Mouse (Mus musculus) liver, embryonic 14.5 days (tissue): ENCODE data around the gene Prrg2. TPM values are rescaled to one million over a fixed set of nuclear protein-coding genes. Genes with fewer than 3 reads are reported as not detected.

ENCODE experiments used
- ATAC-seq: fragments of 200-750 bp; cut with Nextera tagmentation; 2 replicates; pipeline ENCODE4 v1.8.0; 2017; ENCODE audit warnings: moderate number of reproducible peaks, mild to moderate bottlenecking, moderate library complexity; ENCODE audit not compliant: insufficient read depth
- DNase-seq, 3 experiments: peaks; one replicate each; pipeline ENCODE4 v3.0.0-alpha.2; 2012 to 2013; ENCODE audit warnings: low read depth in 3 of 3, low spot score in 3 of 3
- H3K27ac ChIP-seq: fragments of 300-500 bp; sonication (generic); 2 replicates; pipeline ENCODE4 v1.5.1; 2014; ENCODE audit warnings: moderate library complexity, mild to moderate bottlenecking, control low read depth, inconsistent platforms
- H3K27me3 ChIP-seq: fragments of 300-500 bp; sonication (generic); 2 replicates; pipeline ENCODE4 v1.6.1; 2014; ENCODE audit warnings: mild to moderate bottlenecking, low read length, moderate library complexity; ENCODE audit not compliant: control insufficient read depth, insufficient read depth
- H3K36me3 ChIP-seq: fragments of 300-500 bp; sonication (generic); replicated peaks from 2 replicates; pipeline ENCODE4 v1.6.1; 2014; ENCODE audit warnings: low read depth; ENCODE audit not compliant: control insufficient read depth, insufficient read depth
- H3K4me1 ChIP-seq, 2 experiments: fragments of 200-500 bp in 1 of 2; fragments of 300-500 bp in 1 of 2; sonication (generic) in 1 of 2; replicated peaks; 2 replicates each; pipeline ENCODE4 v1.6.1; 2012 to 2014; ENCODE audit warnings: antibody characterized with exemption in 1 of 2, inconsistent platforms in 1 of 2, low read length in 1 of 2; ENCODE audit not compliant: control insufficient read depth in 2 of 2, insufficient read depth in 2 of 2
- H3K4me2 ChIP-seq: fragments of 300-500 bp; sonication (generic); 2 replicates; pipeline ENCODE4 v1.6.1; 2014; ENCODE audit warnings: low read depth, mild to moderate bottlenecking, control low read depth, moderate library complexity
- H3K4me3 ChIP-seq, 2 experiments: fragments of 200-500 bp in 1 of 2; fragments of 300-500 bp in 1 of 2; sonication (generic) in 1 of 2; 2 replicates each; pipeline ENCODE4 v1.5.1; 2012 to 2014; ENCODE audit warnings: low read depth in 2 of 2, low read length in 2 of 2, mild to moderate bottlenecking in 2 of 2, control low read depth in 1 of 2, inconsistent platforms in 1 of 2, moderate library complexity in 1 of 2; ENCODE audit not compliant: insufficient read depth in 1 of 2
- H3K9ac ChIP-seq: fragments of 300-500 bp; sonication (generic); replicated peaks from 2 replicates; pipeline ENCODE4 v1.6.1; 2014; ENCODE audit warnings: mild to moderate bottlenecking, control low read depth, moderate library complexity
- H3K9me3 ChIP-seq: fragments of 300-500 bp; sonication (generic); 2 replicates; pipeline ENCODE4 v1.6.1; 2016; ENCODE audit warnings: low read length, mixed read lengths; ENCODE audit not compliant: control insufficient read depth
- CTCF ChIP-seq: IDR thresholded peaks from 2 replicates; pipeline ENCODE4 v1.5.1; 2016; ENCODE audit warnings: antibody characterized with exemption, low read depth, control low read depth
- EP300 ChIP-seq: IDR thresholded peaks from 2 replicates; pipeline ENCODE4 v1.6.1; 2016; ENCODE audit warnings: antibody characterized with exemption, low read depth
- WGBS: fragments of 180-500 bp; shearing (Covaris S2); extraction: QIAGEN DNeasy Blood & Tissue Kit; methylation state at CpG from one replicate; pipeline ENCODE4 v1.1.7; 2014; ENCODE audit not compliant: insufficient replicate concordance; 5-methylcytosine and 5-hydroxymethylcytosine counted together
- polyA plus RNA-seq, 2 experiments: library from polyadenylated mRNA; depleted of rRNA in 1 of 2; stranded (reverse) in 1 of 2; unstranded in 1 of 2; fragments of >200 nt; fragmentation: Nextera tagmentation in 1 of 2; extraction: Ambion mirVana in 1 of 2; gene quantifications; 2 replicates each; pipeline versions ENCODE4 v1.2.1 to v1.2.3; 2012 to 2014

Prrg2 gene
- polyA plus RNA-seq, 2 experiments: 6.2 to 8.5 TPM

GRCm38 (mm10) chr7:45014096-45014451 is 48.4 kb downstream of the Prrg2 start:
- H3K9me3 ChIP-seq: no peaks in the 10 kb centered on the region
- peaks cover 7% of the 10 kb centered on the region; the same call in 1 of the 2 replicates for H3K27me3 ChIP-seq
- no peak for DNase-seq
- 88% methylated on average over 3 of the region's 3 CpGs for WGBS
- no peak overlapping the region for H3K9ac ChIP-seq
- peaks cover 38% of the 10 kb centered on the region for H3K36me3 ChIP-seq
- peak overlapping the region; percentile 89 for H3K4me2 ChIP-seq
- no peak for ATAC-seq
- no peak overlapping the region for H3K4me3 ChIP-seq
- H3K27ac ChIP-seq: no peak overlapping the region; the same call in 1 of the 2 replicates
- TF ChIP-seq EP300: no peak
- no peak for TF ChIP-seq CTCF
- peaks cover 18 to 31% of the 10 kb centered on the region in 2 experiments for H3K4me1 ChIP-seq

- Histone ChIP-seq H3K9me3 (no peaks in the 10 kb centered on the region), H3K9ac (peak overlapping the region; percentile 18), H3K4me2 (peak overlapping the region; percentile 89), H3K4me1 (peaks cover 16 to 27% of the 10 kb centered on the region in 2 experiments), H3K27me3 (peaks cover 4% of the 10 kb centered on the region; the same call in 1 of the 2 replicates), H3K27ac (no peak overlapping the region; the same call in 1 of the 2 replicates), H3K36me3 (peaks cover 38% of the 10 kb centered on the region), H3K4me3 (no peak overlapping the region)
- DNase-seq (no peak), ATAC-seq (no peak)
- TF ChIP-seq CTCF: no peak
- no peak for TF ChIP-seq EP300
- 88% methylated on average over 16 of the region's 16 CpGs for WGBS
Measured at GRCm38 (mm10) chr7:45013366-45014095, 48.9 kb downstream of the Prrg2 start.

GRCm38 (mm10) chr7:45012824-45013223 is 49.7 kb downstream of the Prrg2 start:
- TF ChIP-seq CTCF: no peak
- no peak for TF ChIP-seq EP300
- Histone ChIP-seq H3K27me3 (no peaks in the 10 kb centered on the region), H3K9me3 (no peaks in the 10 kb centered on the region), H3K4me3 (no peak overlapping the region), H3K9ac (no peak overlapping the region; the same call in 1 of the 2 replicates), H3K4me1 (peaks cover 13 to 22% of the 10 kb centered on the region in 2 experiments), H3K36me3 (peaks cover 44% of the 10 kb centered on the region), H3K27ac (no peak overlapping the region), H3K4me2 (0 out of 2 replicates have a peak overlapping the region, but pooled peaks have one; percentile 13)
- DNase-seq: no peak
- WGBS: 60% methylated on average over 4 of the region's 4 CpGs
- no peak for ATAC-seq

DNA sequence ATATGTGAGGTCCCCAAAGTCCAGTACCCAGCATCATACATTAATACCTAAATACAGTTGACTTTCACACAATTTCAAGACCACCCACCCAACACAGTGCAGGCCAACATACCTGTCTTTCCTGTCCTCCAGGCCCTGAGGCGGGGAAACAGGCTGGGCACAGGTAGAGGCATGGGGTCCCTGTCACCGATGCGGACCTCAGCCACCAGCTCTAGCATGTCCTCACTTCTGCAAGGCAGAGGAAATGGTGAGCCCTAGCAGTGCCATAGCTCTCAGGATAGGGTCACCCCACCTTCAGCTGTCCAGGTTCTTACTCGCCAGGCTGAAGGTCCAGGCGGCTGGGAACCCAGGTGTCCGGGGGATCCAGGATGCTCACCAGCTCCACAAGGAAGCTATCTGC is 50.5 kb downstream of the Prrg2 start:
- DNase-seq: no peak
- Histone ChIP-seq H3K9me3 (no peaks in the 10 kb centered on the region), H3K27ac (no peak overlapping the region), H3K4me1 (peaks cover 13 to 22% of the 10 kb centered on the region in 2 experiments), H3K9ac (no peak overlapping the region), H3K4me3 (no peak overlapping the region), H3K4me2 (no peak overlapping the region), H3K27me3 (no peaks in the 10 kb centered on the region), H3K36me3 (peaks cover 52% of the 10 kb centered on the region)
- TF ChIP-seq CTCF: no peak
- TF ChIP-seq EP300: no peak
- 85% methylated on average over 6 of the region's 6 CpGs for WGBS
- no peak for ATAC-seq

GRCm38 (mm10) chr7:45008411-45008810 is 54.1 kb downstream of the Prrg2 start:
- Histone ChIP-seq H3K4me2 (no peak overlapping the region), H3K27me3 (no peaks in the 10 kb centered on the region), H3K9me3 (no peaks in the 10 kb centered on the region), H3K27ac (no peak overlapping the region), H3K4me1 (peaks cover 4 to 6% of the 10 kb centered on the region in 2 experiments; a peak in 3 of 4 replicates), H3K4me3 (no peak overlapping the region), H3K9ac (no peak overlapping the region), H3K36me3 (peaks cover 79% of the 10 kb centered on the region)
- no peak for ATAC-seq
- 89% methylated on average over 19 of the region's 19 CpGs for WGBS
- DNase-seq: no peak
- no peak for TF ChIP-seq EP300
- no peak for TF ChIP-seq CTCF
